Comparison of ENCODE assay signal across 8 mouse cellular contexts in genomic region chr15:78547415-78548335, GRCm38 (mm10). TPM values are rescaled to one million over a fixed set of nuclear protein-coding genes. Genes with fewer than 3 reads are reported as not detected.
DNase-seq lines count a peak whose midpoint lies in the region; ATAC-seq and TF ChIP-seq lines count a peak whose summit lies in the region.

No protein-coding gene starts in this region.

- no peak overlapping the region for H3K4me2 ChIP-seq in midbrain, postnatal 0 days (ENCODE audit: low read depth, low read length, poor library complexity, severe bottlenecking)

- H3K9me3 ChIP-seq in midbrain, postnatal 0 days (ENCODE audit: low read length): peaks cover 2% of the 10 kb centered on the region; the same call in 1 of the 2 replicates

- no peaks in the 10 kb centered on the region for H3K79me2 ChIP-seq in C2C12 (ENCODE audit: control insufficient read depth, insufficient read depth)

- peak; percentile 94 for DNase-seq in heart, adult 11 months
- DNase-seq in heart, adult 8-10 months (ENCODE audit: low spot score): no peak
- peak; percentile 52 for DNase-seq in adrenal gland, postnatal 10 days
- DNase-seq in induced T-regulatory cell, adult 2 months (ENCODE audit: low read depth): peak; percentile 88
- DNase-seq in midbrain, postnatal 0 days (ENCODE audit: low spot score): peak; percentile 45
- DNase-seq in spleen, postnatal 4 days (ENCODE audit: low spot score in 2 of 2): no peak
- no peak for DNase-seq in layer of hippocampus, postnatal 36 days

- H3K4me3 ChIP-seq in C2C12 (ENCODE audit: insufficient read depth, poor library complexity, severe bottlenecking): no peak overlapping the region
- no peak overlapping the region for H3K4me3 ChIP-seq in midbrain, postnatal 0 days (ENCODE audit: low read depth, low read length)

- TF ChIP-seq CTCF in C2C12 (IDR thresholded peaks at IDR 0.05; ENCODE audit: control insufficient read depth, insufficient read depth, insufficient read length): peak; percentile 19
- TF ChIP-seq CTCF in midbrain, postnatal 0 days (IDR thresholded peaks at IDR 0.05): peak; percentile 61

- WGBS in midbrain, postnatal 0 days: 50% methylated on average over 5 of the region's 5 CpGs

- H3K4me1 ChIP-seq in midbrain, postnatal 0 days (ENCODE audit: insufficient read depth, low read length): 0 out of 2 replicates have a peak, but pooled peaks cover 4% of the 10 kb centered on the region

- no peak overlapping the region for H3ac ChIP-seq in C2C12 (ENCODE audit: control insufficient read depth, insufficient read length, low read depth)

- no peaks in the 10 kb centered on the region for H3K36me3 ChIP-seq in C2C12 (ENCODE audit: control insufficient read depth, insufficient read depth)
- H3K36me3 ChIP-seq in midbrain, postnatal 0 days (ENCODE audit: insufficient read depth, low read length): no peaks in the 10 kb centered on the region

- H3K79me3 ChIP-seq in C2C12 (ENCODE audit: low read depth): no peaks in the 10 kb centered on the region

- no peak overlapping the region for H3K27ac ChIP-seq in midbrain, postnatal 0 days (ENCODE audit: low read depth, low read length)

- 0 out of 2 replicates have a peak overlapping the region, but pooled peaks have one; percentile 29 for H3K9ac ChIP-seq in midbrain, postnatal 0 days (replicated peaks; ENCODE audit: low read length, poor library complexity, severe bottlenecking)

- H3K27me3 ChIP-seq in C2C12 (ENCODE audit: control insufficient read depth, insufficient read depth, insufficient read length): peaks cover 16% of the 10 kb centered on the region
- H3K27me3 ChIP-seq in midbrain, postnatal 0 days (ENCODE audit: insufficient read depth, low read length): no peaks in the 10 kb centered on the region

- no peak for ATAC-seq in midbrain, postnatal 0 days (ENCODE audit: low FRiP score)

TF ChIP-seq in C2C12, 6 proteins besides CTCF, POLR2A, EP300 and RAD21:
- no peak for TF ChIP-seq CEBPB (IDR thresholded peaks at IDR 0.05; ENCODE audit: low read depth)
- no peak for TF ChIP-seq FOSL1 (IDR thresholded peaks at IDR 0.05; ENCODE audit: insufficient read depth, low read length, poor library complexity, severe bottlenecking)
- no peak for TF ChIP-seq MYOG (IDR thresholded peaks at IDR 0.05; ENCODE audit: control insufficient read depth, extremely low read depth, insufficient read length)
- TF ChIP-seq USF1 (IDR thresholded peaks at IDR 0.05; ENCODE audit: low read depth): no peak

RNA-seq across cellular contexts. Expression of gene Sstr3, which starts 3.2 kb away (rescaled TPM):
- total RNA-seq in heart, adult 8-10 months (2022): not detected
- not detected for polyA plus RNA-seq in C2C12 (2012; fragmentation: generic; extraction: Trizol)
- under 1 TPM; 0.39 to 0.42 TPM for total RNA-seq in adrenal gland, postnatal 10 days (2021)
- total RNA-seq in midbrain, postnatal 0 days (2014; rRNA removed): 1.1 and 2.4 TPM in 2 replicates
- 0.49 and 0.65 TPM in 2 replicates for polyA plus RNA-seq in midbrain, postnatal 0 days (2015; fragmentation: Nextera tagmentation; extraction: Ambion mirVana)
- total RNA-seq in layer of hippocampus, postnatal 36 days (2021): 10 to 100 TPM; 21.6 to 25.1 TPM

RNA-seq across cellular contexts. Expression of gene C1qtnf6, which starts 16.5 kb away (rescaled TPM):
- 10 to 100 TPM in 1 of 4 experiments, 1 to 10 TPM in 3; 8.2 to 12.6 (median 9.5) TPM for total RNA-seq in heart, adult 8-10 months (2022)
- 17.5 TPM for polyA plus RNA-seq in C2C12 (2012; fragmentation: generic; extraction: Trizol)
- total RNA-seq in adrenal gland, postnatal 10 days (2021): 10 to 100 TPM; 58.9 to 63.4 TPM
- total RNA-seq in midbrain, postnatal 0 days (2014; rRNA removed): 2.4 and 2.7 TPM in 2 replicates
- polyA plus RNA-seq in midbrain, postnatal 0 days (2015; fragmentation: Nextera tagmentation; extraction: Ambion mirVana): 8.6 and 10.4 TPM in 2 replicates
- 1 to 10 TPM; 3.5 to 4.4 TPM for total RNA-seq in layer of hippocampus, postnatal 36 days (2021)

RNA-seq across cellular contexts. Expression of gene Rac2, which starts 24.9 kb away (rescaled TPM):
- total RNA-seq in heart, adult 8-10 months (2022): 1 to 10 TPM; 1.2 to 7.6 (median 2.7) TPM
- polyA plus RNA-seq in C2C12 (2012; fragmentation: generic; extraction: Trizol): not detected
- 10 to 100 TPM; 21.3 to 27.1 TPM for total RNA-seq in adrenal gland, postnatal 10 days (2021)
- total RNA-seq in midbrain, postnatal 0 days (2014; rRNA removed): 1.7 and 2.6 TPM in 2 replicates
- polyA plus RNA-seq in midbrain, postnatal 0 days (2015; fragmentation: Nextera tagmentation; extraction: Ambion mirVana): 4.3 and 4.9 TPM in 2 replicates
- 1 to 10 TPM; 2.0 to 2.7 TPM for total RNA-seq in layer of hippocampus, postnatal 36 days (2021)

RNA-seq across cellular contexts. Expression of gene Cyth4, which starts 49.2 kb away (rescaled TPM):
- 1 to 10 TPM; 4.2 to 8.7 (median 5.3) TPM for total RNA-seq in heart, adult 8-10 months (2022)
- 0.21 TPM for polyA plus RNA-seq in C2C12 (2012; fragmentation: generic; extraction: Trizol)
- 1 to 10 TPM; 7.0 to 9.9 TPM for total RNA-seq in adrenal gland, postnatal 10 days (2021)
- 5.9 and 7.2 TPM in 2 replicates for total RNA-seq in midbrain, postnatal 0 days (2014; rRNA removed)
- polyA plus RNA-seq in midbrain, postnatal 0 days (2015; fragmentation: Nextera tagmentation; extraction: Ambion mirVana): 4.5 and 6.3 TPM in 2 replicates
- 10 to 100 TPM; 22.2 to 23.7 TPM for total RNA-seq in layer of hippocampus, postnatal 36 days (2021)

RNA-seq across cellular contexts. Expression of gene Il2rb, which starts 52.6 kb away (rescaled TPM):
- total RNA-seq in heart, adult 8-10 months (2022): under 1 TPM; 0.13 to 0.57 (median 0.34) TPM
- polyA plus RNA-seq in C2C12 (2012; fragmentation: generic; extraction: Trizol): 0.01 TPM
- total RNA-seq in adrenal gland, postnatal 10 days (2021): 1 to 10 TPM; 1.9 TPM
- total RNA-seq in midbrain, postnatal 0 days (2014; rRNA removed): 0.33 and 0.38 TPM in 2 replicates
- 0.19 and 0.22 TPM in 2 replicates for polyA plus RNA-seq in midbrain, postnatal 0 days (2015; fragmentation: Nextera tagmentation; extraction: Ambion mirVana)
- total RNA-seq in layer of hippocampus, postnatal 36 days (2021): under 1 TPM; 0.17 to 0.18 TPM

Comparison
In these comparisons a context has a peak if more than half of its experiments do, and no peak if none do; other contexts are left out.
1. DNase-seq: peak in heart, adult 11 months (single experiment), adrenal gland, postnatal 10 days (single experiment), induced T-regulatory cell, adult 2 months (single experiment) and midbrain, postnatal 0 days (single experiment); none in heart, adult 8-10 months (single experiment), spleen, postnatal 4 days (0 of 2) and layer of hippocampus, postnatal 36 days (0 of 2).
2. RNA of gene C1qtnf6, which starts 16.5 kb away (total RNA-seq): 58.9 to 63.4 TPM in adrenal gland, postnatal 10 days; 8.2 to 12.6 TPM in heart, adult 8-10 months, 3.5 to 4.4 TPM in layer of hippocampus, postnatal 36 days and 2.4 to 2.7 TPM in midbrain, postnatal 0 days; every median in the first group is over 4 times any median in the second.